Comparison of ENCODE assay signal across 8 mouse cellular contexts in the genomic region with DNA sequence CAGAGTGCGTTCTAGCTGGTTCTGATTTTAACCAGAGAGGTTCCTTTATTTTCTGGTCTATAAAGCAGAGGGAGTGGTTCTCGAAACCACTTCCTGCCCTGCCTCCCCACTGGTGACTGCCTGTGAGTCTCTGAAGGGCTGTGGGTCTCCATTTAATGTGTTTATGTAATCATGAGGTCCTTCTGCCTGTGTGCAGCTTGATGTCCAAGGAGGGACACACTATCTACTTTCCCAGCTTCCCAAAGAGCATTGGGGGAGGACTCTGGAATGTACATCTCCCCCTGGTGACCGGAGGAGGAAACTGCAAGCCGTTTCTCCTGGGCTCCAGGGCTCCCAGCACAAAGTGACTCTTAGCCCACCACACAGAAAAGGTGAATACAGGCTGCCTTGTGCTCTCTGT.
DNase-seq lines count a peak whose midpoint lies in the region; ATAC-seq lines count a peak whose summit lies in the region.

No protein-coding gene starts in this region.

- DNase-seq in kidney, adult 18-20 months: peak; percentile 73
- peak; percentile 61 for DNase-seq in NIH3T3 (ENCODE audit: low read depth)
- DNase-seq in cerebellum, adult 9-10 months: peak; percentile 44
- peak; percentile 60 for DNase-seq in heart, adult 8-10 months (ENCODE audit: low spot score)
- DNase-seq in layer of hippocampus, adult 9-11 months: peak; percentile 30
- DNase-seq in mesoderm, embryonic 11.5 days (ENCODE audit: low read depth, low spot score): peak; percentile 65
- peak; percentile 65 for DNase-seq in thymus, postnatal 0 days (ENCODE audit: low spot score)

- H3K27ac ChIP-seq in kidney, embryonic 14.5 days (ENCODE audit: low read depth, low read length): no peak overlapping the region

- no peak overlapping the region for H3K4me2 ChIP-seq in kidney, embryonic 14.5 days (replicated peaks; ENCODE audit: low read depth, low read length)

- H3K4me3 ChIP-seq in kidney, embryonic 14.5 days (ENCODE audit: low read length): no peak overlapping the region

- H3K4me1 ChIP-seq in kidney, embryonic 14.5 days (ENCODE audit: control insufficient read depth, insufficient read depth, low read length): peaks cover 17% of the 10 kb centered on the region; the same call in 1 of the 2 replicates

- H3K9me3 ChIP-seq in kidney, embryonic 14.5 days (ENCODE audit: control insufficient read depth, low read length): no peaks in the 10 kb centered on the region

- no peak overlapping the region for H3K9ac ChIP-seq in kidney, embryonic 14.5 days (ENCODE audit: low read depth, low read length)

- no peaks in the 10 kb centered on the region for H3K36me3 ChIP-seq in kidney, embryonic 14.5 days (ENCODE audit: control insufficient read depth, insufficient read depth, low read length)

- no peaks in the 10 kb centered on the region for H3K27me3 ChIP-seq in kidney, embryonic 14.5 days (ENCODE audit: control insufficient read depth, insufficient read depth, low read length)

- 57% methylated on average over 4 of the region's 4 CpGs for WGBS in kidney, embryonic 14.5 days

- no peak for ATAC-seq in kidney, embryonic 14.5 days (ENCODE audit: low FRiP score, low TSS enrichment)
